Mouse (Mus musculus) Patski (cell line): ENCODE measurements around the gene Rab7b. TPM values are rescaled to one million over a fixed set of nuclear protein-coding genes. Genes with fewer than 3 reads are reported as not detected.
A peak's percentile ranks its signal among the peaks of the same experiment; 100 is the strongest.

Source experiments
- ATAC-seq: fragments of 100-300 bp; one replicate; pipeline ENCODE4 v1.8.0; 2021
- CTCF ChIA-PET: fragments of 350-600 bp; sonication (Branson Sonifier 250); formaldehyde crosslinking; loops from one replicate; lab custom pipeline; 2022; ENCODE audit warnings: inconsistent platforms; lab: Charles Lee
- POLR2A ChIA-PET: fragments of 350-600 bp; sonication (Branson Sonifier 250); formaldehyde crosslinking; loops from one replicate; lab custom pipeline; 2022; ENCODE audit warnings: antibody characterized with exemption, inconsistent platforms; lab: Charles Lee
- DNase-seq: peaks from one replicate; pipeline ENCODE4 v3.0.0-alpha.2; 2011; ENCODE audit warnings: low read depth, low spot score
- H3K27me3 ChIP-seq: fragments of 371-371 bp; one replicate; pipeline ENCODE4 v1.5.1; 2021
- CTCF ChIP-seq: fragments of 100-300 bp; IDR thresholded peaks from one replicate; pipeline ENCODE4 v1.5.1; 2021
- in situ Hi-C: fragments of 300-500 bp; cut with MboI; formaldehyde crosslinking; loops from 3 replicates; pipeline ENCODE4 v1.11.1; 2018; ENCODE audit warnings: low pct_unique_long_range_greater_than_20kb, mixed read lengths
- polyA plus RNA-seq: library from polyadenylated mRNA; unstranded; gene quantifications from one replicate; pipeline ENCODE4 v1.2.3, GENCODE M21; 2021

Gene Rab7b
- polyA plus RNA-seq, 1 experiment from 2014 or later: 0.82 TPM

DNA sequence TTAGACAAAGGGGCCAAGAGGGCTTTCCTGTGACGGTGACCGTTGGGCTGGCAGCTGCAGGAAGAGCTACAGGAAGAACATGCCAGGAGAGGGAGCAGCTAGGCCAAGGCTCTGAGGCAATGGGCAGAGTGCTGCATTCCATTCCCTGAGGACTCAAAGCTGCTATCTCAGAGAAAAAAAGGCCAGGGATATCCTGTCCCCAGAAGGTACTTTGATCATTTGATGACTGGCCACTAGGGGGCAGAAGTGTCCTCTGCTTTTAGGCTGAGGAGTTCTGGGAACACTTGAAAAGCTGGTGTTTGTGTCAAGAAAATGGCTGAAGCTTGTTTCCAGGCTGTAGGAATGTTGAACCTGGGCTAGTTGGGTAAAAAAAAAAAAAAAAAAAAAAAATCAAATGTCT, 23.9 kb downstream of the Rab7b start:
- POLR2A ChIA-PET: interaction anchor here (1.4 kb wide), 1 partner anchor 52 kb away, joined by 3 read pairs; no protein-coding TSS in a partner anchor
- no peak for DNase-seq
- ATAC-seq: peak; percentile 61
- in situ Hi-C loops: no loop called here
- no peaks in the 10 kb centered on the region for H3K27me3 ChIP-seq
- TF ChIP-seq CTCF: peak; percentile 81
- CTCF ChIA-PET: interaction anchor here (0.6 to 3.4 kb wide), 19 partner anchors 9 to 170 kb away, joined by 3 to 55 read pairs (median 5); no protein-coding TSS in a partner anchor

- POLR2A ChIA-PET: no interaction called here
- CTCF ChIA-PET: interaction anchor here (0.9 to 3.4 kb wide), 3 partner anchors 22 to 48 kb away, joined by 3 to 55 read pairs (median 3); no protein-coding TSS in a partner anchor
- in situ Hi-C loops: loop anchor here (5.0 kb wide), 1 partner anchor 53 kb away; no protein-coding TSS in a partner anchor
- DNase-seq (no peak), ATAC-seq (no peak)
- H3K27me3 ChIP-seq: no peaks in the 10 kb centered on the region
- no peak for TF ChIP-seq CTCF
These were observed 26.2 kb downstream of the Rab7b start for GRCm38 (mm10) chr1:131714388-131715337.

DNA sequence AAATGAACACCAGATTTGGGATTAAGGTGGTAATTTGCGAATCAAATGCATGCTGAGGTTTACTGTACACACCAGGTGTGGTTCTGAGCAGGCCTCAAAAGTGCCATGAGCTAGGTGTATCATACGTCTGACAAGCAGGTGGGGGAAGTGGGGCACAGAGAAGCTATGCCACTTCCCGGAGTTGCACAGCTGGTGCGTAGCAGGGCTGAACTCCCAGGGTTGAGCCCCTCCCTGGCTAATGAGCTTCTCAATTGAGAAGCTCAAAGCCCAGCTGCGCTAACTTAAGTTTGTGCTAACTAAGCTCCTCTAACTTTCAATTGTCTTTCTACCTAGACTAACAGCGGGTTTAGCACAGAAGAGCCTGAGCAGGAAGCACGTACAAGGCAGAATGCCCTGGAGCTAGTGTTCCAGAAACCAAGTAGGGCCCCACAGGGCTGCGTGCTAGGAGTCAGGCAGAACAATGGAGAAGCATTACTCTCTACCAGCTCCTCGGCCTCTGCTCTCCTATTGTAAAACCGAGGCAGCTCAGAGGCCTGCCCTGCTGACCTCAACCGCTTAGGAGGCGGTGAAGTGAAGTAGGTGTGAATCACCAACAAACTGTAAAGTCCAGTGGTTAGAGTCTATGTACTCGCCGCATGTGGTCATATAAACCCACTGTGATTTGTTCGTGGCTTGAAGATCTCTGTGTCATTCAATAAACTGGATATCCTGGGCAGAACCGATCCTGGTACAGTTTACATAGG, 30.6 kb downstream of the Rab7b start:
- no peaks in the 10 kb centered on the region for H3K27me3 ChIP-seq
- POLR2A ChIA-PET: no interaction called here
- in situ Hi-C loops: loop anchor here (5.0 kb wide), 1 partner anchor 48 kb away; no protein-coding TSS in a partner anchor
- DNase-seq (no peak), ATAC-seq (peak; percentile 70)
- TF ChIP-seq CTCF: no peak
- CTCF ChIA-PET: interaction anchor here (0.9 to 1.0 kb wide), 2 partner anchors 14 to 47 kb away, joined by 3 to 4 read pairs; no protein-coding TSS in a partner anchor

- ChIA-PET CTCF (interaction anchor here (0.9 to 2.5 kb wide), 5 partner anchors 9 to 44 kb away, joined by 3 to 10 read pairs (median 4); no protein-coding TSS in a partner anchor), POLR2A (interaction anchor here (0.7 to 1.0 kb wide), 2 partner anchors 10 to 293 kb away, joined by 3 read pairs; no protein-coding TSS in a partner anchor)
- DNase-seq: no peak
- TF ChIP-seq CTCF: no peak
- no peak for ATAC-seq
- in situ Hi-C loops: no loop called here
- H3K27me3 ChIP-seq: no peaks in the 10 kb centered on the region
These were observed 33.5 kb downstream of the Rab7b start for GRCm38 (mm10) chr1:131721989-131722388.

- no peak for TF ChIP-seq CTCF
- no peak for ATAC-seq
- H3K27me3 ChIP-seq: no peaks in the 10 kb centered on the region
- ChIA-PET POLR2A (no interaction called here), CTCF (interaction anchor here (0.9 to 2.5 kb wide), 4 partner anchors 10 to 15 kb away, joined by 3 to 10 read pairs (median 3); no protein-coding TSS in a partner anchor)
- no peak for DNase-seq
- in situ Hi-C loops: no loop called here
These were observed 35.1 kb downstream of the Rab7b start for GRCm38 (mm10) chr1:131723549-131723948.

DNA sequence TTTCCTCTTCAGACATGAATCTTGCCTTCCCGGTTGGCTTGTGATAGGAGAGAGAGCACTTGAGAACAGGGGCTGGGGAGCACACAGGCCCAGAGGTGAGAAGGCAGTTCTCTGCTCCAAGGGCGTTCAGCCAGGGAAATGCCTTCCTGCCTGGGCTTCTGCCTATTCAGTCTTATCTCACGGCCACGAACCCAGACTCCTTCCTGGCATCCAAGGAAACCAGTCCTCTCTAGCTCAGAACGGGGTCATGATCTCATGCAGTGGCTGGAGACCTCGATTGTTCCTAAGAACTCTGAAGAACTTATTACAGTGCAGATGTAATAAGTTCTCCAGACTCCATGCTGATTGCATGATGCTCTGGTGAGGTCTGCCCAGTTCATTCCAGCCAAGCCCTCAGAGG, 38.1 kb downstream of the Rab7b start:
- no peak for TF ChIP-seq CTCF
- ChIA-PET CTCF (interaction anchor here (1.0 to 1.6 kb wide), 2 partner anchors 9 to 19 kb away, joined by 3 to 4 read pairs; no protein-coding TSS in a partner anchor), POLR2A (no interaction called here)
- in situ Hi-C loops: loop anchor here (25.0 kb wide), 1 partner anchor 561 kb away; the partner anchor contains the start of gene Klhdc8a
- ATAC-seq: no peak
- no peaks in the 10 kb centered on the region for H3K27me3 ChIP-seq
- DNase-seq: no peak

GRCm38 (mm10) chr1:131730639-131731437, 42.3 kb downstream of the Rab7b start:
- ChIA-PET POLR2A (interaction anchor here (1.5 kb wide), 2 partner anchors 9 to 18 kb away, joined by 3 read pairs; no protein-coding TSS in a partner anchor), CTCF (interaction anchor here (1.7 kb wide), 1 partner anchor 18 kb away, joined by 6 read pairs; no protein-coding TSS in a partner anchor)
- in situ Hi-C loops: loop anchor here (25.0 kb wide), 1 partner anchor 556 kb away; the partner anchor contains the start of gene Klhdc8a
- ATAC-seq: no peak
- DNase-seq: no peak
- no peaks in the 10 kb centered on the region for H3K27me3 ChIP-seq
- no peak for TF ChIP-seq CTCF

- ChIA-PET CTCF (interaction anchor here (1.1 to 1.6 kb wide), 3 partner anchors 9 to 15 kb away, joined by 3 to 4 read pairs (median 3); no protein-coding TSS in a partner anchor), POLR2A (interaction anchor here (0.7 kb wide), 1 partner anchor 9 kb away, joined by 3 read pairs; no protein-coding TSS in a partner anchor)
- DNase-seq (no peak), ATAC-seq (peak; percentile 24)
- H3K27me3 ChIP-seq: no peaks in the 10 kb centered on the region
- in situ Hi-C loops: loop anchor here (25.0 kb wide), 1 partner anchor 554 kb away; the partner anchor contains the start of gene Klhdc8a
- TF ChIP-seq CTCF: no peak
These were observed 45.1 kb downstream of the Rab7b start for GRCm38 (mm10) chr1:131733474-131734180.
